Mouse (Mus musculus) frontal cortex, postnatal 10 days (tissue): Measurements from ENCODE around the gene Prep.
A peak's percentile ranks its signal among the peaks of the same experiment; 100 is the strongest.
"Not testable (repeated sequence)": the region's sequence is repeated elsewhere in the genome, so short reads cannot be mapped to it uniquely, and the experiment has no call there.

Experiments
- DNase-seq, 2 experiments: peaks; one replicate each; pipeline ENCODE4 v3.0.0; 2022; ENCODE audit warnings: low spot score in 2 of 2, mixed read lengths in 1 of 2

Gene Prep

GRCm38 (mm10) chr10:45075491-45076051, 8.6 kb downstream of the Prep start:
- DNase-seq, result no peak

- no peak for DNase-seq
Observed at GRCm38 (mm10) chr10:45076585-45076984, 9.6 kb downstream of the Prep start.

- DNase-seq, result no peak
Observed at GRCm38 (mm10) chr10:45077353-45077752, 10.3 kb downstream of the Prep start.

- no peak for DNase-seq
Observed at GRCm38 (mm10) chr10:45079756-45080155, 12.8 kb downstream of the Prep start.

GRCm38 (mm10) chr10:45080490-45080889, 13.5 kb downstream of the Prep start:
- DNase-seq, result no peak

GRCm38 (mm10) chr10:45082730-45083129, 15.7 kb downstream of the Prep start:
- no peak for DNase-seq

GRCm38 (mm10) chr10:45084002-45084401, 17.0 kb downstream of the Prep start:
- DNase-seq, result not testable (repeated sequence)

- DNase-seq, result no peak
Observed at GRCm38 (mm10) chr10:45084471-45084870, 17.5 kb downstream of the Prep start.

GRCm38 (mm10) chr10:45085315-45085714, 18.3 kb downstream of the Prep start:
- DNase-seq, result no peak

GRCm38 (mm10) chr10:45086637-45087036, 19.6 kb downstream of the Prep start:
- peak in 1 of 2 experiments; percentile 20 for DNase-seq

GRCm38 (mm10) chr10:45091462-45092079, 24.6 kb downstream of the Prep start:
- DNase-seq, result no peak

- no peak for DNase-seq
Observed at GRCm38 (mm10) chr10:45092080-45093056, 25.4 kb downstream of the Prep start.

GRCm38 (mm10) chr10:45098751-45099150, 31.7 kb downstream of the Prep start:
- peak in 1 of 2 experiments; percentile 34 for DNase-seq

GRCm38 (mm10) chr10:45100473-45100872, 33.5 kb downstream of the Prep start:
- DNase-seq, result no peak

- DNase-seq, result no peak
Observed at GRCm38 (mm10) chr10:45103184-45103583, 36.2 kb downstream of the Prep start.

- no peak for DNase-seq
Observed at GRCm38 (mm10) chr10:45104098-45104497, 37.1 kb downstream of the Prep start.

- DNase-seq, result no peak
Observed at GRCm38 (mm10) chr10:45104535-45105079, 37.6 kb downstream of the Prep start.

GRCm38 (mm10) chr10:45106541-45106940, 39.5 kb downstream of the Prep start:
- DNase-seq, result no peak

GRCm38 (mm10) chr10:45107313-45107712, 40.3 kb downstream of the Prep start:
- DNase-seq, result no peak

- DNase-seq, result no peak
Observed at GRCm38 (mm10) chr10:45109041-45109440, 42.0 kb downstream of the Prep start.

- DNase-seq, result no peak
Observed at GRCm38 (mm10) chr10:45109974-45110373, 43.0 kb downstream of the Prep start.

GRCm38 (mm10) chr10:45112927-45113326, 45.9 kb downstream of the Prep start:
- no peak for DNase-seq
